In genomic region chr7:135537341-135537901, GRCm38 (mm10) we compare ENCODE assay signal across 8 mouse cellular contexts. TPM values are rescaled to one million over a fixed set of nuclear protein-coding genes. Genes with fewer than 3 reads are reported as not detected.
A peak's percentile ranks its signal among the peaks of the same experiment; 100 is the strongest.
DNase-seq lines count a peak whose midpoint lies in the region; ATAC-seq and TF ChIP-seq lines count a peak whose summit lies in the region.

Ptpre (plus strand) TSS chr7:135537481.

- peak within 1 kb of the TSS; percentile 84 for H3K27ac ChIP-seq in gastrocnemius, adult 2 months
- H3K27ac ChIP-seq in hindbrain, embryonic 16.5 days (ENCODE audit: low read depth, low read length) = peak within 1 kb of the TSS; percentile 82

- H3K27me3 ChIP-seq in hindbrain, embryonic 16.5 days (replicated peaks; ENCODE audit: control insufficient read depth, insufficient read depth, low read length) = no peaks in the 10 kb centered on the region

- peak; percentile 94 for DNase-seq in ZHBTc4 (ENCODE audit: low read depth, low spot score)
- DNase-seq in gastrocnemius, adult 2 months = peak; percentile 92
- peak; percentile 82 to 92 for DNase-seq in left cerebral cortex, adult 18-20 months (ENCODE audit: low spot score in 2 of 2)
- DNase-seq in lung, postnatal 4 days = peak; percentile 90 to 91
- DNase-seq in retina, postnatal 1 day = peak; percentile 87
- DNase-seq in thymus, postnatal 4 days = peak; percentile 90

- WGBS in hindbrain, embryonic 16.5 days = 3% methylated on average over 26 of the region's 28 CpGs

- no peaks in the 10 kb centered on the region for H3K9me3 ChIP-seq in hindbrain, embryonic 16.5 days (ENCODE audit: control insufficient read depth, low read length)

- H3K4me3 ChIP-seq in gastrocnemius, adult 2 months = peak within 1 kb of the TSS; percentile 81
- peak within 1 kb of the TSS; percentile 66 for H3K4me3 ChIP-seq in hindbrain, embryonic 16.5 days (ENCODE audit: low read length)

- peak within 1 kb of the TSS; percentile 81 for H3K4me2 ChIP-seq in hindbrain, embryonic 16.5 days (ENCODE audit: low read length)

- H3K9ac ChIP-seq in hindbrain, embryonic 16.5 days (ENCODE audit: low read depth, low read length) = peak within 1 kb of the TSS; percentile 79

- peak; percentile 80 for ATAC-seq in common myeloid progenitor, adult 5-6 weeks (replicated peaks; ENCODE audit: low read depth, poor library complexity, severe bottlenecking)
- ATAC-seq in hindbrain, embryonic 16.5 days = peak; percentile 96

- intact Hi-C loops in gastrocnemius, adult 2 months (cut with DNase I) = loop anchor here (2.0 to 10.0 kb wide), 3 partner anchors 87 to 197 kb away; no protein-coding TSS in a partner anchor

- no peaks in the 10 kb centered on the region for H3K36me3 ChIP-seq in hindbrain, embryonic 16.5 days (ENCODE audit: control insufficient read depth, insufficient read depth, low read length)

- TF ChIP-seq CTCF in gastrocnemius, adult 2 months (IDR thresholded peaks at IDR 0.05) = peak; percentile 92

- 0 out of 2 replicates have a peak, but pooled peaks cover 3% of the 10 kb centered on the region for H3K4me1 ChIP-seq in hindbrain, embryonic 16.5 days (ENCODE audit: control insufficient read depth, insufficient read depth, low read depth, low read length)

RNA-seq across cellular contexts. Expression of gene Ptpre, which starts in this region (rescaled TPM):
- total RNA-seq in common myeloid progenitor, adult 5-6 weeks (2017) = 80.7 and 86.9 TPM in 2 replicates
- 1 to 10 TPM; 1.2 to 1.6 TPM for total RNA-seq in gastrocnemius, adult 2 months (2021)
- polyA plus RNA-seq in hindbrain, embryonic 16.5 days (2015; fragmentation: Nextera tagmentation; extraction: Ambion mirVana) = 6.9 and 8.1 TPM in 2 replicates
- total RNA-seq in left cerebral cortex, adult 18-20 months (2021) = 10 to 100 TPM; 23.7 to 25.4 TPM

Comparison
In these comparisons a context has a peak if more than half of its experiments do, and no peak if none do; other contexts are left out.
1. Peak in every context shown above with its lines: DNase-seq, ATAC-seq, H3K4me3 ChIP-seq and H3K27ac ChIP-seq.
2. RNA of gene Ptpre (total RNA-seq): 80.7 to 86.9 TPM in common myeloid progenitor, adult 5-6 weeks and 23.7 to 25.4 TPM in left cerebral cortex, adult 18-20 months; 1.2 to 1.6 TPM in gastrocnemius, adult 2 months; every median in the first group is over 4 times any median in the second.